Mouse (Mus musculus) testis, adult 2 months (tissue): ENCODE measurements around the gene Lamb2.
A peak's percentile ranks its signal among the peaks of the same experiment; 100 is the strongest.

ENCODE experiments used
- CTCF ChIP-seq: fragments of 200-500 bp; IDR thresholded peaks from 2 replicates; pipeline ENCODE4 v1.5.1; 2012; ENCODE audit warnings: low read depth, mild to moderate bottlenecking, inconsistent platforms, low read length, moderate library complexity; ENCODE audit not compliant: control insufficient read depth, insufficient read depth, insufficient replicate concordance
- POLR2A ChIP-seq: fragments of 200-500 bp; IDR thresholded peaks from 2 replicates; pipeline ENCODE4 v1.6.1; 2012; ENCODE audit warnings: low read depth, mild to moderate bottlenecking, inconsistent platforms, low read length, moderate library complexity; ENCODE audit not compliant: control insufficient read depth

GRCm38 (mm10) chr9:108462192-108462591, 17.3 kb upstream of the Lamb2 start:
- peak; percentile 59; the same call in 1 of the 2 replicates for TF ChIP-seq POLR2A
- no peak for TF ChIP-seq CTCF
